Mouse (Mus musculus) G1E (cell line): ENCODE measurements at regions not wholly inside any gene's neighbourhood (a gene's known extent, or its start where the extent isn't known, plus 50 kb on each side); places are given as distances from the start of the nearest gene placed in this dataset.

Experiments
- CTCF ChIP-seq: IDR thresholded peaks from 2 replicates; pipeline ENCODE4 v1.5.1; 2012; ENCODE audit warnings: low read depth, low read length, inconsistent platforms, mixed read lengths
- POLR2AphosphoS5 ChIP-seq: IDR thresholded peaks from 2 replicates; pipeline ENCODE4 v1.6.1; 2012; ENCODE audit warnings: low read depth, low read length, inconsistent platforms; ENCODE audit not compliant: insufficient replicate concordance

GRCm38 (mm10) chr10:120640847-120641246 is 164.6 kb upstream of the Hmga2 start:
- TF ChIP-seq CTCF (no peak), POLR2AphosphoS5 (no peak)
